Mouse (Mus musculus) heart, adult 18-20 months (tissue): ENCODE data around the gene Frmd8. TPM values are rescaled to one million over a fixed set of nuclear protein-coding genes. Genes with fewer than 3 reads are reported as not detected.

ENCODE experiments used
- DNase-seq, 2 experiments: peaks; one replicate each; pipeline ENCODE4 v3.0.0; 2021 to 2022; ENCODE audit warnings: mixed read lengths in 1 of 2
- total RNA-seq, 2 experiments: library from RNA; stranded (reverse); gene quantifications; 2 replicates each; pipeline ENCODE4 v1.2.3; 2021

Gene Frmd8
- total RNA-seq, 2 experiments from 2014 or later, result 7.2 to 10.6 TPM

DNA sequence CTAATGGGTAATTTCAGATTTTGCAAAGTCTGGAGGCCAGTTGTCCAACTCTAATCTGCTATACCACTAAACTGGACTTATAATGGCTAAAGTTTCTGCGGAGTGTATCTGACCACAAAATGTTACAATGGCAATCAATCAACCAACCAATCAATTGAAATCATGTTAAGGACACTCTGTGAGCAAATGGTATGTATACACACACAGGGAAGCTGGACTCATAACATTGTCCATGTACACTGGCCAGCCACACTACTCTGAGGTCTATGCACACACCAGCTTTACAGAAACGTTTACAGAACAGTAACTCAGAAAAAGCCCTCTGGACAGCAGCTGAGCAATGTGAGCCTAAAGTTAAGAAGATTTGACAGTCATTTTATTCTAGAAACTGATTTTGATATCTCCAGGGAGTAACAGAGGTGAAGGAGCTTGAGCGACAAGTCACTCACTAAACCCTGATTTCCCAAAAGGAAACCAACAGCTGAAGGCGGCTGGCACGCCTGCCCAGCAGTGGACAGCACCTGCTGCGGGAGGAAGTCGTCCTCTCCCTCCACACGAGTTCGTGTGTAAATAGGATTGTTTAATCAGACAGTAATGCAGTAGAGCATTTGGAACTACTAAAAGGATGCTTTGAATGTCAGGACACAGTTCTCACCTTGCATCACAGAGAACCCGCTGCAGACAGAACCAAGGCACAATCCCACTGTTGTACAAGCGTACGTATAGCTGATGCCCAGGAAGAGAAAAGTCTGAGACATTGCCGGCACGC is 35.6 kb downstream of the Frmd8 start:
- peak in 1 of 2 experiments; percentile 69 for DNase-seq

GRCm38 (mm10) chr19:5838892-5839165 is 36.2 kb downstream of the Frmd8 start:
- DNase-seq, result no peak

- DNase-seq, result peak in 1 of 2 experiments; percentile 57
Measured at GRCm38 (mm10) chr19:5838136-5838891, 36.8 kb downstream of the Frmd8 start.

DNA sequence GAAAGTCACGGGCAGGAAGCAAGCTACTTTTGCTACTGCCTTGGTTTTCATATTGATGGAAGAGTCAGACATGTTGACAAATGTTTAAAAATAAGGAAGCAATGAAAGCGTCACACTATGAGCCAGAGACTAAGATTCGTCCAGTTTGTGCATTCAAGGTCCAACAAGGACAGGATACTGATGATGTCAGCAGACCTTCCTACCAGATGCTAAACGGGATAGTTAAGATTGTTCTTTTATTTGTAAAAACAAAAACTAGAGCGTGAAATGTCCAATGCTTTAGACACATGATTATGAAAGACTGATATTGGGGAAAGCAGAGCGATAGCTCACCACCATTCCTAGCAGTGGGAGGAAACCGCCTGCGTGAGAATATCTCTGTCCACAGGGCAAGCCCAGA is 37.5 kb downstream of the Frmd8 start:
- DNase-seq, result peak in 1 of 2 experiments; percentile 46

DNA sequence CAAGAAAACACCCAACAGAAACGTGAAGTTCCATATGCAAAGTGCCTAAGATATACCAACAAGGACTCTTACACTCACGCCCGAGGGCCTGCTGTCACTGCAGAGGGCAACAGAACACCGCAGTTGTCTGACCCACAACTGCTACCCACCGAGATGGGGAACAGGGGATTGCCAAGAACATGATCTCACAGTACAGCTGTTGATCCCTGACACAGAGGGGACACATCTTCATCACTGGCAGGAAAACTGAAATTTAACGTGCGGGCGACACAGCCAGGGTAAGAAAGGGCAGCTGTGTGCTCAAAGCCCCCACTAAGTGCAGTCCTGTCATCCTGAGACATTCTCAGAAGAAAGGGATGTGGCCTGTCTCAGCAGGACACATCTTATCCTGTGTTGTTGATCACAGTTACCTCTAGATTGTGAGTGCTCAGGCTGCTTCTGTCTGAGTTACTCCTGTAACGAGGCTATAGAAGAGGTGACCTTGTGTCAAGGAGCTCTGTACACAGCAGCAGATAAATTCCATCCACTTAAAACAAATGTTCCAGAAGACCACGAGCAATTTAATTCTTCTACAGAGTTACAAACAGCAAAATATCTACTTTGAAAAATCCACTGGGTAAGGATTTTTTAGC is 38.0 kb downstream of the Frmd8 start:
- DNase-seq, result peak in 1 of 2 experiments; percentile 64

DNA sequence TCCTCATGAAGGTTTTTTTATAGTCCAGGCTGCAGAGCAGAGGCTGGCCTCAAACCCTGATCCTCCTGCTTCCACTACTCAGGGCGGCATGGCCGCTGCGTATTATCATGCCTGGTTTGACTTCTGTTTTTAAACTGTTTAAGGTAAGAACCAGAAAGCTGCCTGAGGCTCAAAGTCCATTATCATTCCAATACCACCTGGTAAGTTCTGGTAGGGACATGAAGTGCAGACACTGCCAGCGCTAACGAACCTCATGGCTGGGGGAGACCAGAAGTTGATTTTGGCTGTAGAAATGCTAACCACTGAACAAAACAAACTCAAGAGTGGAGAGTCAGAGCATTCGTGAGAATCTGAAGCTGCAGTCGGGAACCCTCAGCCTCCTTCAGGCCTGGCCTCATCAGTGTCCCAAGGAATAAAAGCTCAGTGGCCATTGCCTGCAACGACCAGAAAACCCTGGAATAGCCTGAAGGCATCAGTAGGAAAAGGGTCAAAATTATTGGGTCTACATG is 39.1 kb downstream of the Frmd8 start:
- peak in 1 of 2 experiments; percentile 59 for DNase-seq

- DNase-seq, result peak in 1 of 2 experiments; percentile 65
Measured at GRCm38 (mm10) chr19:5835054-5835921, 39.8 kb downstream of the Frmd8 start.

DNA sequence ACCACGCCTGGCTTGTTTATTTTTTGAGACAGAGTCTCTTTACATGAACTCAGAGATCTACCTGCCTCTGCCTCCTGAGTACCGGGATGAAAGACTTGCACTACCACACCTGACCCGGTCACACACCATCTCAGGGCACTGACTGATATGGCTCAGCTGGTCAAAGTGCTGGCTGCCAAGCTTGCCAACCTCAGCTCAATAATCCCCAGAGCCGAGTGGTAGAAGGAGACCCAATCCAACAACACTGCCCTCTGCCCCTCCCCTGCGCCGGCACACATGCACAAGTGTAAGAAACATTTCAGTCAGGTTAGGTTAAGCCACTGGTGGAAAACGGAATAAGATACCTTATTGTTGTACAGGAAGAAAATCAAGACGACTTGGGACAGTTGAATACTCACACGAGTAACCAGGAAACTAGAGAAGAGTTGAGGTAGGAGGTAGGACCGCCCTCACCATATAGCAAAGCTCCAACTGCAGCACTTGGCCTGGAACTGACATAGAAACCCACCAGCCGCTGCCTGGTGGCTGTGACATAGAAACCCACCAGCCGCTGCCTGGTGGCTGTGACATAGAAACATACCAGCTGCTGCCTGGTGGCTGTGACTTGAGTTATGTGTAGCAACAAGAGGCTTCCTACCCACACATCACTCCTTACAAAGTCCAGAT is 40.7 kb downstream of the Frmd8 start:
- peak in 1 of 2 experiments; percentile 53 for DNase-seq

GRCm38 (mm10) chr19:5833287-5834100 is 41.6 kb downstream of the Frmd8 start:
- peak in 1 of 2 experiments; percentile 52 for DNase-seq

DNA sequence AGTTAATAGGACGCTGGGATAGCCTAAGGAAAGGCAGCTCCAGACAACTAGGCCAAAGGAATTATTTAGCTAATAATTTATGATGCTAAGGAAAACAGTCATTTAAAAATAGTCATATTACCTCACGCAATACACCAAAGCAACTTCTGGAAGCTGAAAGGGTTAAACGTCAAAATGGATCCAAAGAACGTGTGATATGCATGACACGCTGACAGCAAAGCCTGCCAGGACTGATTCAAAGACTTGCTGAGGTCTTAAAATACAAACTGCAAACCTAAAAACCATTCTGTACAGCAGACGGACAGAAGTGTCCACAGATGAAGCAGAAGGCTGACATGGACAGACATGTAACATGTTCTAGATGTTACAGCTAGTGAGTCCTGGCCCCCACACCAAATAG is 42.7 kb downstream of the Frmd8 start:
- peak in 1 of 2 experiments; percentile 41 for DNase-seq

- peak in 1 of 2 experiments; percentile 57 for DNase-seq
Measured at GRCm38 (mm10) chr19:5831958-5832320, 43.1 kb downstream of the Frmd8 start.

DNA sequence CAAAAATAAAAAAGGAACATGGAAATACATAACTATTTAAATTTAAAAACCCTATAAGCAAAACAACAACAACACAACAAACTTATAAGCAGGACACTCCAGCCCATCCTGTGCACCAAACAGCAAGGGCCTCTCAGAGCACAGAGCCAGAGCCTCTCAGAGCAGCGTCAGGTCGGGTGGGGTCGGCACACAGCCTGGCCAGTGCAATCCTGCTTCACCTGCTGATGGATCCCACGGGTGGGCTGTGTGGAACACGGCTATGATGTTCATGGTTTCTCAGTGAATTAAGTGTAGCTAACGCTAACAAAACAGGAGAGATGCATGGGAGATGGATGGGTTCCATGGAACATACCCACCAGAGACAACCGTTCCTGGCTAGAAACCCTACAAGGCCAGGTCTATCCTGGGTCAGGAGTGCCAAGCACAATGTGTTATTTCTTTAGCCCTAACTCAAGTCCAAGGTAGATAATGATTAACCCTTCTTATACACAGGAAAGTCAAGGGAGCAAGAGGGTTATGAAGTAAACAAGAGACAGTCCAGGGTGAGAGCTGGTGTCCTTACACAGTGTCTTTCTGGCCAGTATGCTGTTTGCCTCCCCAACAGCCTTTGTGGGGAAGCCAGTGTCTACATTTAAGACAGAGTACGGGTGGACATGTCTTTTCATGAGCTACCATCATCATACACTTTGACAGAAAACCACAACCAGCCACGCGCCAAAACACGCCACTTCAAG is 43.7 kb downstream of the Frmd8 start:
- DNase-seq, result no peak

GRCm38 (mm10) chr19:5830776-5831175 is 44.3 kb downstream of the Frmd8 start:
- DNase-seq, result no peak

GRCm38 (mm10) chr19:5829958-5830615 is 45.0 kb downstream of the Frmd8 start:
- DNase-seq, result no peak

DNA sequence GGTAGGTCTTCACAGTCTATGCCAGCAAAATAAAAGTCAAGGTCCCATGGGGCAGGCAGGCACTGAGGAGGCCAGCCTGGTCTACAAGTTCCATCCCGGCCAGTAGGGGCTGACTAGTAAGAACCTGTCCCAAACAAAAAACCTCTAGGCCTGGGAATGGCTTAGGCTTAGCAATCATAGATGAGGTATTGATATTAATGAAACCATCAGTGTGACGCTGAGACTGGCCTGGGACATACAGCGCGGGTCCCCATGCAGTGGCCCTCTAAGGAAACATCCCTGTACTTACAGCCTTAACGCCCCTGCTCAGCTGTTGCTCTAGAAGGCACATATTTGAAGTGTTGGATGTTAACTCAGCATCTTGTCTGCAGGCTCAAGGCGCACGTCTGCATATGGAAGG is 46.2 kb downstream of the Frmd8 start:
- DNase-seq, result no peak

- no peak for DNase-seq
Measured at GRCm38 (mm10) chr19:5828155-5828554, 46.9 kb downstream of the Frmd8 start.

- DNase-seq, result peak in 1 of 2 experiments; percentile 57
Measured at GRCm38 (mm10) chr19:5827456-5828154, 47.5 kb downstream of the Frmd8 start.

DNA sequence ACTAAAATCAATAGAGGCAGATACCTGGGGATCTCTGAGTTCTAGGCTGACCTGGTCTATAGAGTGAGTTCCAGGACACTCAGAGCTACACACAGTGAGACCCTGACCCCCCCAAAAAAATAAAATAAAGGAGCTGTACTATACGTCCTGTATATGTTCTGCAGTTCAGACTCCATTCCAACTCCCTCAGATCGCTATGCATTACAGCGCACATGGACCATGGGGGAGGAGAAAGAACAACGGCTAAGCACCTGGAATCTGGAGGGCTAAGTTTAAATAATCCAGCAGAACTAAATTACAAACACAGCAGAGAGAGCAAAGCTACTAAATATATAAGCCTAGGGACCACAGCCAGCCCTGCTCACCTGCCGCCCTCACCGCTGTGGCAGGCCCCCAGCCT is 48.0 kb downstream of the Frmd8 start:
- no peak for DNase-seq

GRCm38 (mm10) chr19:5826731-5827002 is 48.4 kb downstream of the Frmd8 start:
- no peak for DNase-seq
